Mouse (Mus musculus) left cerebral cortex, adult 2 months (tissue): Measurements from ENCODE around the gene Cyp4b1. TPM values are rescaled to one million over a fixed set of nuclear protein-coding genes. Genes with fewer than 3 reads are reported as not detected.
A peak's percentile ranks its signal among the peaks of the same experiment; 100 is the strongest.
"Not testable (repeated sequence)": the region's sequence is repeated elsewhere in the genome, so short reads cannot be mapped to it uniquely, and the experiment has no call there.

ENCODE experiments used
- DNase-seq, 2 experiments: peaks; one replicate each; pipeline ENCODE4 v3.0.0; 2021 to 2022; ENCODE audit warnings: low spot score in 2 of 2, mixed read lengths in 1 of 2; ENCODE audit errors: extremely low spot score in 1 of 2
- H3K27ac ChIP-seq: fragments of 200-600 bp; 2 replicates; pipeline ENCODE4 v1.8.1; 2022
- H3K4me3 ChIP-seq: fragments of 200-600 bp; 2 replicates; pipeline ENCODE4 v1.8.1; 2022
- CTCF ChIP-seq: fragments of 200-600 bp; IDR thresholded peaks from 2 replicates; pipeline ENCODE4 v1.8.1; 2022; ENCODE audit warnings: antibody characterized with exemption, mild to moderate bottlenecking, moderate library complexity
- intact Hi-C: fragments of 180-260 bp; cut with DNase I; formaldehyde crosslinking; loops from one replicate; pipeline ENCODE4 v1.15.1; 2025
- long read RNA-seq, 2 experiments: library from polyadenylated mRNA; stranded (forward); transcript quantifications; one replicate each; pipeline ENCODE4 v2.0.0; 2021; ENCODE audit warnings: borderline mapping rate in 2 of 2
- total RNA-seq, 2 experiments: library from RNA; stranded (reverse); gene quantifications; 2 replicates each; pipeline ENCODE4 v1.2.3; 2021

Cyp4b1 gene
- total RNA-seq = 1 to 10 TPM; 1.7 to 2.4 TPM
- long read RNA-seq, experiment 1, partial matches to known transcripts = 0 of 2 reads
- long read RNA-seq, experiment 1, other reads (novel, unspliced or antisense) = 2 of 2 reads
- long read RNA-seq, experiment 2, partial matches to known transcripts = 0 of 2 reads
- long read RNA-seq, experiment 2, other reads (novel, unspliced or antisense) = 1 of 2 reads

DNA sequence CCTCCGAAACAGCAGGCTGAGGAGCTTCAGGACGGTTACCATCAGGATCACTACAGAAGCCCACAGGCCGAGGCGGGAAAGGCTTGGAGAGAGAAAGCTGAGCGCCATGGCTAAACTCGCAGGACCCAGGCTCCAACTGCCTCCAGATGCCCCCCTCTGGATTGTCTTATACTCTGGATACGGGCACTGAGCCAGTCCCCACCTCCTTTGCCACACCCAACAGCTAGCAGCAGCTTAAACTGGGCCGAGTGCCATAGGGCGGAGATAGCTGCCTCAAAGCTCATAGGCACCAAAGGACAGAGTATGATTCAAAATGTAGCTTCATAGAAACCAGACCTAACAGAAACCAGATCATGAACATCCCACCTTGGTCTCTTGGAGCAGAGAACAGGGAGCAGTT, at the start of gene Cyp4b1:
Gene Cyp4b1 (minus strand): TSS at position 144 of the 400 bp plus-strand sequence.
- no peak within 1 kb of the TSS for H3K27ac ChIP-seq
- DNase-seq = no peak
- H3K4me3 ChIP-seq = no peak within 1 kb of the TSS
- intact Hi-C loops = no loop called here
- no peak for TF ChIP-seq CTCF

DNA sequence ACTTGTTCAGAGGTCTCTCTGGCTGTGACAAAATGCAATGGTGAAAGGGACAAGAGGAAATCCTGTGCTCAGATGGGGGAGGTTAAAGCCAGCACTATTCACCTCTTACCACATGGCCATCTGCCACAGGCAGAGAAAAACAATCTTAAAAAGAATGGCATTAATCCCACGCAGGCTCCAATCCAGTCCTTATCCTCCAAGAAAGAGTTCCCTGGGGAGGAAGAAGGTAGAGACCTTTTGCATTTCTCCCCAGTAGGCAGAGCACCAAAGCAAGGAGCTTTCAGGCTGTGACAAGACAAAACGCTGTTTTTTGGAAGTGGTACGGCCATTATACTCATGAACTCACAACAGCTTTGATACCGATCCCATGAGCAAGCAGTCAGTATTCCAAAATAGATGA, 38.8 kb upstream of the Cyp4b1 start:
- no peak overlapping the region for H3K4me3 ChIP-seq
- intact Hi-C loops = no loop called here
- DNase-seq = no peak
- TF ChIP-seq CTCF = no peak
- H3K27ac ChIP-seq = no peak overlapping the region

DNA sequence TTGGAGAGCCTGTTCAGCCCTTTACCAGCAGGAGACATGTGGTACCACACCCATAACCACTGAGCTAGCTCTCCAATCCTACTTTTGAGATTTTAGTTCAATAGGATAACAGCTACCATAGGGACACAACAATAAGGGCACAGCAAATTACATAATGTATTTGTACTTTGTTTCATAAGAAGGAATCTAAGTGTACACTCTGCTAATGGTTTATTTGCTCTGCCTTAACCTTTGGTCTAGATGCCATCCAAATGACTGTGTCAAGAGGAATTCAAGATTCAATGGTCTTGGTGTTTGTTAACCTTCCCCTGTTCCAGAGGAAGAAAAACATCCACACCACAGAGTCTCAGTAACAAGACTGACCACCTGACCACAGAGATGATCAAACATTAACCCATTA, 11.7 kb upstream of the Cyp4b1 start:
- DNase-seq = no peak
- intact Hi-C loops = loop anchor here (10.0 kb wide), 1 partner anchor 554 kb away; no protein-coding TSS in a partner anchor

DNA sequence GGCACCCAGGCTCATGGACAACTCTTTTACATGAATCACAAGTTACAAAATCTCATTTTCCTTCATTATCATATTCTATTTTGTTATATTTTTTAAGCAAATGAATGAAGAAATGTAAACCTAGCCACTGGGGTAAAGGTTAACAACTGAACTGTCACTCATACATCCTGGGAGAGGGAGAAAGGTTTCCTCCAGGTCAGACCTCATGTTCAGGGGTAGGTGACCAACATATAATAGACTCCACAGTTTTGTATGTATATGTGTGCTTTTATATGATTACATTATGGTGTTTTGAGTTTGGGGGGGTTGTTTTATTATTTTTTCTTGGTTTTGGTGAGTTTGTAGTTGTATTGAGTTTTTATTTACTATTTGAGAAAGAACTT, 10.3 kb upstream of the Cyp4b1 start:
- Histone ChIP-seq H3K27ac (no peak overlapping the region), H3K4me3 (no peak overlapping the region; the same call in 1 of the 2 replicates)
- intact Hi-C loops = loop anchor here (10.0 kb wide), 1 partner anchor 553 kb away; no protein-coding TSS in a partner anchor
- DNase-seq = no peak
- TF ChIP-seq CTCF = no peak

More for the DNA sequence above, 11.7 kb upstream of the Cyp4b1 start:
- no peak overlapping the region for H3K4me3 ChIP-seq
- no peak for TF ChIP-seq CTCF
- H3K27ac ChIP-seq = no peak overlapping the region

DNA sequence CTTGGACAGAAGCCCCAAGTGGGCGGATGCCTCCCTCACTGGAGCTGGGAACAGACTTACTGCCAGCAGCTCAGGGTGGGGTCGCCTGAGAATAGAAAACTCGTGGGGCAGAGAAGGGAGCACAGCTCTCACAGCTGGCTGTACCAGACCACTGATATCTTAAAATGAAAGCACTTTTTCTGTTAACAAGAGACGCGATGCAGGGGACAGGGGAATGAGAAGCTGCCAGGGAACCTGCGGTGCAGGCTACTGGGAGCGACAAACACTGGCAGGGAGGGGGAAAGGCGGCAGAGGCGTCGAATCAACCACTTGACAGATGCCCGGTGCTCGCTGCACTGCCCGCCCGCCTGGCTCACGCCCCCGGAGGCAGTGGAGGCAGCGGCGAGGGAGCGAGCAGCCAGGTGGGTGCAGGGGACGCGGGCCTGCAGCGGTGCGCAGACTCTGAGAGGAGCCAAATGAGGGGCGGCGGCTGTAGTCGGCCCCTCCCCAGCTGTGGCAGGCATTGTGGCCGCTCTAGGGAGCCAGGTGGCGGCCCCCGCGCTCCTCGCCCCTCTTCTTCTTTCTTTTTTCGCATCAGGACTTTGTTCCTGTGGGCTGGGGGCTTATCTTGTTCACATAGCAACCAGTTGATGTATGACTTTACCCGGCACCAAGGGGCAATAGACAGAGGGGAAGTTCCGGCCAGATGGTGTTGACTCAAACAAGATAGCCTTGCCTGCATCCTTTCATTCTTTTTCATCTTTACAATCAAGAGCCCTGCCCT, 9.8 kb upstream of the Cyp4b1 start:
- Histone ChIP-seq H3K4me3 (peak overlapping the region; percentile 50), H3K27ac (peak overlapping the region; percentile 59)
- no peak for TF ChIP-seq CTCF
- DNase-seq = peak; percentile 20 to 61
- intact Hi-C loops = loop anchor here (10.0 kb wide), 1 partner anchor 552 kb away; no protein-coding TSS in a partner anchor

DNA sequence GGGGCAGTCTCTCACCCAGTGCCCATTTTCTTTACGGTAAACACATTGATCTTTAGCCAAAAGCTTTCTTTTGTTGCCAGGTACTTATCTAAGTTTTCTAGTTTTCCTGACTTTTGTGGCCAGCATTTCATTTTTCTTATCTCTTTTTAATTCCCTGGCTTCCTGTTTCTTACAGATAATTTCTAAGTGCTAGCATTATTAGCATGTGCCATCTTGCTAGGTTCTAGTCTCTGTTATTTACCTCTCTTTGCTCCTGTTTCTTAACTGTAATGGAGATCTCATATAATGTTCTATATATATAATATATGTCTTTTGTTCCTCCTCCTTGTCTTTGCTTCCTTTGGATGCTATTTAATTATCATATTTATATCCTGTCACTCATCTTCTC, 9.0 kb upstream of the Cyp4b1 start:
- DNase-seq, H3K4me3 ChIP-seq, H3K27ac ChIP-seq: not testable (repeated sequence)
- intact Hi-C loops = loop anchor here (10.0 kb wide), 1 partner anchor 552 kb away; no protein-coding TSS in a partner anchor

DNA sequence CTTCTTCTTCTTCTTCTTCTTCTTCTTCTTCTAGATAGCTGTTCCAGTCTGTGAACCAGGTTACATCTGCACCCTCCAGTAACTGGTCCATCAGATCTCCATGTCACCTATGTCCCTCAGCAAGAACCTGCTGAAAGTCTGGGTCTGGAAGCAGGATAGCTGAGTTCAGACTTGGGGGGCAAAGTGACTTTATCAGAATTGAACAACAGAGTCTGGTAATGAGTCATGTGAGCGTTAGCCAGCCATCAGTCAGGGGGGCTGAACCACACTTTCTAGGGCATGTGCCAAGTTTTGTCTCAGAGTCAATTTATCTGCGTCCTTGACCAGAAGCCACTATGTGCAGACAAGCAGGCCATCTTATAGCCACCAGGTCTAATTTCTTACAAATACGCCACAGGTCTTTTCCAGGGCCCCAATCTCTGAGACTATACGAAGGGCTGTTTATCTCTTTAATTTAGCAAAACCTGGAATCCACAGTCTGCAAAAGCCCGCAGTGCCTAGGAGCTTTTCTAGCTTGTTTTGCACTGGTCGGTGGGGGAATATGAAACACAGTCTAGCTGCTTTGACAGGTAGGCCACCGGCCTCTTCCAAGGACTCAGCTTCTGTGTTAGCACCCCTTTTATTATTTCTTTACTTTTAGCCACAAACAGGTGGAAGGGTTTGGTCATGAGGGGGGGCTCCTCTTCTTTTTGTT, 8.5 kb upstream of the Cyp4b1 start:
- DNase-seq, H3K27ac ChIP-seq, H3K4me3 ChIP-seq: not testable (repeated sequence)
- intact Hi-C loops = loop anchor here (10.0 kb wide), 1 partner anchor 551 kb away; no protein-coding TSS in a partner anchor

DNA sequence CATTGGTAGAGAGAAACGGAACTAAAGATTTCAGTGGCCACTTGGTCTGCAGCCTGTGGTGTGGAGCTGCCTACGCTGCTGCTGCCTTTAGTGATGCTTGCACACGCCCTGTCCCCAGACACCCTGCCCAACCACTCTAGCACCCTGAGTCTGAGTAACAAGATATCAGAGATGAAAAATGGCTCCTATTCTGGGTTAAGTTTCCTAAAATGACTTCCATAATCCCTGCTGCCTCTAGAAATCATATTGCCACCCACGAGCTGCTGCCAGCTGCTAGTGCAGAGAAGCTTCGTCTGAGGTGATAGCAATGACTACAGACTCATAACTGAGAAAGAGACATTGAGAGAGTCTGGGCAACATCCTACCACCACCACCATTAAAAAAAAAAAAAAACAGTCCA, 3.3 kb upstream of the Cyp4b1 start:
- Histone ChIP-seq H3K27ac (no peak overlapping the region), H3K4me3 (no peak overlapping the region)
- no peak for TF ChIP-seq CTCF
- DNase-seq = peak in 1 of 2 experiments; percentile 25
- intact Hi-C loops = loop anchor here (10.0 kb wide), 1 partner anchor 546 kb away; no protein-coding TSS in a partner anchor

DNA sequence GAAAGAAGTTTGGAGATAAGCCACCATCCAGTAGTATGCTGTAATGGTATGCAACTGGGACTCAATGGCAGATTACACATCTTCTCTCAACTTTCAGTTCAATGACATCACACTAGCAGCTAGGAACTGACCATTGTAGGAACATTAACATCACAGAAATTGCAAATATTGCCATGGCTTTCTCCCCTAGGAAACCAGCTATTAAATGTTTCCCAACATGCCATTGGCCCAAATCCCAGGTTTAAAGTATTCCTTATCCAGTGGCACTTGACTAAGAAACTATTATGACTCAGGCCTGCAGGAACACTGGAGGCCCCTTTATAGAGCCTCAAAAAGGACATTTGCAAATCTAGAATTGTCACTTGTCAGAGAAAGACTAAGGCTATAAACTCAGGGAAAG, 1.8 kb upstream of the Cyp4b1 start:
- no peak for DNase-seq
- TF ChIP-seq CTCF = no peak
- intact Hi-C loops = no loop called here
- H3K27ac ChIP-seq = no peak overlapping the region
- H3K4me3 ChIP-seq = no peak overlapping the region

DNA sequence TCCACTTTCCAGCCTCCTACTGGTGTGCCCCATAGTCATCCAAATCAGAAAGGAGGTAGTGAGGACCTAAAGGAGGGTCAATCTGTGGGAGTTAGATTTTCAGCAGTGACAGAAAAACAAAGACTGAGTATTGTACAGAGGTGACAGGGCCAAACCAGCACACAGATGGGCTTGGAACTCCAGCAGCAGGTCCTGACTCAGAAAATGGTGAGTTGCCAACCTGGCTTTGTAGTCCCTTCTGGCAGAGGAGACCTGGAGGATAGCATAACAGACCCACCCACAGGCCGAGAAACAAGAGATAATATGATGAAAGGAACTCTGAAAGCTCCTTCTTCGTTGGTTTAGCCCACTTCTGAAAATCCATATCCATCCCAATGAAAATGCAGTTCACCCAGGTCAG, 1.2 kb upstream of the Cyp4b1 start:
- H3K4me3 ChIP-seq = no peak overlapping the region
- no peak overlapping the region for H3K27ac ChIP-seq
- no peak for TF ChIP-seq CTCF
- intact Hi-C loops = no loop called here
- no peak for DNase-seq

DNA sequence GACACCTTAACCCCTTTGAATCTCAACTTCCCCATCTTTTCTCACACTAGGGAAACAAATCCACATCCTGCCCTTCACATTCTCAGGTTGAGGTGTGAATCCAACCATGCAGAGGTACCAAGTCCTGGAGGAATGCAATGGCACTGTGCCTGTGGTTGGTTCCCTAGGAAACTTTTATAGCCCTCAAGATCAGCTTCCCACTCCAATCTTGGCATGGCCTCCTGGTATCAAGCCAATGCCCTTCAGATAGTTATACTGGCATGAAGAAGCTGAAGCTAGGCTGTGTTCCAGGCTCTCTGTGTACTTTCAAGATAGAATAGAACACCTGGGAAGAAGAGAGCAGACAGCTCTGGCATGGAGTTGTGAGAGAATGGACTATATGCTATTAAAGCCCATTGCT, 2.2 kb downstream of the Cyp4b1 start:
- DNase-seq = no peak
- no peak overlapping the region for H3K27ac ChIP-seq
- no peak for TF ChIP-seq CTCF
- intact Hi-C loops = no loop called here
- no peak overlapping the region for H3K4me3 ChIP-seq
